Mouse (Mus musculus) left cerebral cortex, postnatal 10 days (tissue): Measurements from ENCODE around the gene Duoxa2. TPM values are rescaled to one million over a fixed set of nuclear protein-coding genes. Genes with fewer than 3 reads are reported as not detected.

ENCODE experiments used
- DNase-seq, 2 experiments: peaks; one replicate each; pipeline ENCODE4 v3.0.0; 2021 to 2022; ENCODE audit warnings: low spot score in 2 of 2, mixed read lengths in 1 of 2; ENCODE audit errors: extremely low spot score in 1 of 2
- intact Hi-C: fragments of 180-260 bp; cut with DNase I; formaldehyde crosslinking; loops from one replicate; pipeline ENCODE4 v1.15.1; 2025
- total RNA-seq, 2 experiments: library from RNA; stranded (reverse); gene quantifications; 2 replicates each; pipeline ENCODE4 v1.2.3; 2021

Gene Duoxa2
- total RNA-seq, 2 experiments from 2014 or later = 0.22 to 0.34 TPM

DNA sequence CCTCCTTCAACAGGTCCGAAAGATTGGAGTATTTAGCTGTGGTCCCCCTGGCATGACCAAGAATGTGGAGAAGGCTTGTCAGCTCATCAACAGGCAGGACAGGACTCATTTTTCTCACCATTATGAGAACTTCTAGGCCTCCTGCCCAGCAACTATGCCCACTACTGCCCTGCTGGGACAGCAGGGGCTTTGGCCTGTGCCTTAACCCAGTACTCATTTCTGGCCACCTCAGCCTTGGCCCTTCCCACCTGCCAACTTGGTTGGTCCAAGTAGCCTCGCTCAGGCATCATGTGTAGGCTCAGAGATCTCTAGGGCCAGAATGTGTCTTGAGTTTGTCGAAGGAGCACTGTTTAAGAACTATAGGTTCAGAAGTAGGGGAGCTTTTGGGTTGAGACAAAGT is 48.6 kb downstream of the Duoxa2 start:
- no peak for DNase-seq
- intact Hi-C loops = no loop called here

DNA sequence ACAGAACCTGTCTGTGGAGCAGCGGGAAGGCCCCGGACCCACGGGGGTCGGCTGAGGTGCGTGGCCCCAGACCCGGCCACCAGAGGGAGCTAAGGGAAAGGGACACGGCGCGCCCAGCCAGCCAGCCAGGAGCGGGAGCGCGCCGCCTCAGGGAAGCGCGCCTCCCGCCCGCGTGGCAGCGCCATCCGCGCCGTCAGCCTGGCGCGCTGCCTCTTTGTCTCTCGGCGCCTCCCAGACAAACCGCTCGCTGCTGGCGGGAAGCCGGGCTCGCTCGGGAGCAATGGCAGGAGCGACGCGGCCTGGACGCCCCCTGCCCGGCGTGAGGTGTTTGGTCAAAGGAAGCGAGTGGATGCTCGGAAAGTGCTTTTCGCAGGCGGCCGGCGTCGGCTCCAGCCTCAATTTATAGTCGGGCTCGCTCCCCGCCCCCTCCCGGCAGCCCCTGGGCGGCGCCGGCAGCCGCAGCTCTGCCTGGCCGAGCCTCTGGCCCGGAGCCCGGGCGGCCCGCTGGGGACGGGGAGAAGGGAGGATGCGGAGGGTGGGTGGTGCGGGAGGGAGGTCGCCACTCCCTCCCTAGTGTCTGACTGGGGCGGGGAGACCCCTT is 49.9 kb downstream of the Duoxa2 start:
- intact Hi-C loops = loop anchor here (2.0 kb wide), 1 partner anchor 20 kb away; the partner anchor contains the start of gene Shf
- DNase-seq = peak; percentile 78 to 93

GRCm38 (mm10) chr2:122349136-122349785 is 50.6 kb downstream of the Duoxa2 start:
- intact Hi-C loops = loop anchor here (2.0 kb wide), 1 partner anchor 20 kb away; the partner anchor contains the start of gene Shf

GRCm38 (mm10) chr2:122351156-122351930 is 52.6 kb downstream of the Duoxa2 start:
- DNase-seq = peak in 1 of 2 experiments; percentile 74
- intact Hi-C loops = no loop called here

More at GRCm38 (mm10) chr2:122349136-122349785, 50.6 kb downstream of the Duoxa2 start:
- DNase-seq = no peak

DNA sequence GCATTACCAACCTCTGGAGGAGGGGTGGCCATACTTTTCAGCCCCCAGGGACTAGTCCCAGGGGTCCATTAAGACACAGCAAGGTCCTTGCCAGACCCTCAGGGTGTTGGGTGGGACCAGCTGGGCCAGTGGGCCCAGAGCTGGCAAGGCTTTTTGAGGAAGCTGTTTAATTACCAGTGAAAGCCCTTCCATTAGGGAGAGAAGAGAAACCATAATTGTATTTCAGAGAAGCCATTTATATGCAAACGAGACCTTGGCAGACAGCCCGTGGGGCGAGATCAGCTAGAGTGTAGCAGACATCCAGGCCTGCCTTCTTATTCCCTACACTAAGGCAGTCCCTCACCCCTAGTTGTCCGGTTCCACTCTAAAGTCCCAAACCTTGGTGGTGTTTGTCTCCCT is 53.2 kb downstream of the Duoxa2 start:
- DNase-seq = peak; percentile 70 to 72
- intact Hi-C loops = no loop called here

Other genes with a start within 250 kb of the Duoxa2 start
- 10 to 100 TPM; 19.8 to 20.4 TPM for gene Spg11, start 180.5 kb upstream of the Duoxa2 start, total RNA-seq
- 10 to 100 TPM; 72.1 to 76.8 TPM for gene B2m, start 151.2 kb upstream of the Duoxa2 start, total RNA-seq
- gene Trim69, start 138.2 kb upstream of the Duoxa2 start, total RNA-seq = not detected
- under 1 TPM in 1 of 2 experiments, not detected in 1; 0.14 TPM for gene Patl2, start 112.7 kb upstream of the Duoxa2 start, total RNA-seq
- not detected for gene Terb2, start 112.6 kb upstream of the Duoxa2 start, total RNA-seq
- 10 to 100 TPM; 15.0 to 16.3 TPM for gene Sord, start 64.2 kb upstream of the Duoxa2 start, total RNA-seq
- under 1 TPM in 1 of 2 experiments, not detected in 1; 0.26 TPM for gene Duox2, start 451 bp upstream of the Duoxa2 start, total RNA-seq
- gene Duoxa1, start 14.8 kb downstream of the Duoxa2 start, total RNA-seq = under 1 TPM; 0.21 to 0.39 TPM
- under 1 TPM; 0.15 to 0.26 TPM for gene Duox1, start 16.8 kb downstream of the Duoxa2 start, total RNA-seq
- gene Shf, start 70.3 kb downstream of the Duoxa2 start, total RNA-seq = 10 to 100 TPM; 64.8 to 72.7 TPM
- under 1 TPM; 0.24 to 0.32 TPM for gene Slc28a2, start 127.6 kb downstream of the Duoxa2 start, total RNA-seq
- gene Gm14085, start 186.0 kb downstream of the Duoxa2 start, total RNA-seq = not detected